Mouse (Mus musculus) cerebellum, adult 2 months (tissue): ENCODE measurements at regions not wholly inside any gene's neighbourhood (a gene's known extent, or its start where the extent isn't known, plus 50 kb on each side); places are given as distances from the start of the nearest gene placed in this dataset.

Source experiments
- DNase-seq, 2 experiments: peaks; one replicate each; pipeline ENCODE4 v3.0.0; 2021
- H3K27ac ChIP-seq: fragments of 200-500 bp; 2 replicates; pipeline ENCODE4 v1.5.1; 2012; ENCODE audit warnings: low read length, control low read depth, inconsistent platforms; ENCODE audit not compliant: insufficient read depth
- H3K27me3 ChIP-seq: fragments of 200-500 bp; 2 replicates; pipeline ENCODE4 v1.6.1; 2012; ENCODE audit warnings: inconsistent platforms, mild to moderate bottlenecking, low read length, moderate library complexity; ENCODE audit not compliant: control insufficient read depth, insufficient read depth
- H3K4me1 ChIP-seq: fragments of 200-500 bp; 2 replicates; pipeline ENCODE4 v1.6.1; 2011; ENCODE audit warnings: low read length; ENCODE audit not compliant: control insufficient read depth, insufficient read depth
- H3K4me3 ChIP-seq: fragments of 200-500 bp; replicated peaks from 2 replicates; pipeline ENCODE3; 2011; ENCODE audit warnings: mild to moderate bottlenecking, low read depth, low read length, control low read depth; ENCODE audit not compliant: insufficient read depth
- CTCF ChIP-seq: fragments of 200-500 bp; IDR thresholded peaks from 2 replicates; pipeline ENCODE4 v1.5.1; 2011; ENCODE audit warnings: low read depth, mild to moderate bottlenecking, control low read depth, low read length, moderate library complexity, borderline replicate concordance; ENCODE audit not compliant: insufficient read depth
- POLR2A ChIP-seq: fragments of 200-500 bp; IDR thresholded peaks from 2 replicates; pipeline ENCODE4 v1.6.1; 2011; ENCODE audit warnings: low read length, control low read depth, borderline replicate concordance; ENCODE audit not compliant: insufficient read depth
- WGBS: fragments of 180-500 bp; shearing (Covaris S2); methylation state at CpG from one replicate; pipeline ENCODE4 v1.1.7; 2018; 5-methylcytosine and 5-hydroxymethylcytosine counted together

GRCm38 (mm10) chr5:4697346-4698095, 60.3 kb downstream of the Fzd1 start:
- 78% methylated on average over 4 of the region's 4 CpGs for WGBS
- no peaks in the 10 kb centered on the region for H3K4me1 ChIP-seq
- DNase-seq: no peak

GRCm38 (mm10) chr5:4696701-4697100, 61.1 kb downstream of the Fzd1 start:
- Histone ChIP-seq H3K4me3 (no peak overlapping the region), H3K4me1 (no peaks in the 10 kb centered on the region), H3K27ac (no peak overlapping the region), H3K27me3 (no peaks in the 10 kb centered on the region)
- DNase-seq: no peak
- TF ChIP-seq POLR2A (no peak), CTCF (no peak)

More at GRCm38 (mm10) chr5:4697346-4698095, 60.3 kb downstream of the Fzd1 start:
- Histone ChIP-seq H3K4me3 (no peak overlapping the region), H3K27me3 (no peaks in the 10 kb centered on the region), H3K27ac (no peak overlapping the region)
- no peak for TF ChIP-seq POLR2A
- no peak for TF ChIP-seq CTCF

DNA sequence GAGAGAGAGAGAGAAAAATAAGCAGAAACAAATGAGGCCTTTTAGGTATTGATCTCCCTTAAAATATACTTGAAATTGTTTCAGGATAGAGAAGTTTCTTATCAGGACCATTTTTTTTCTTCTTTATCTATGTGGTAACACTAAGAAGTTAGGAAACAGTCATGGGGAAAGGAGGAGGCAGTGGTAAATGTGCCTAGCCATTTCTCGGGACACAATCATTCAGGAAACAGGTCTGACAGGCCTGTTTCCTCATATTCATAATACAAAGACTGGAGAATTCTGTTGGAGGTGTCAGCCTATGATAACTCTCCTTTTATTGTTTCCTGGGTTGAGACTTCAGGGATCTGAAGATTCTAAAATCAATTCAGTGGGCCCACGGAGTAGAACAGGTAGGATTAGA, 68.7 kb downstream of the Fzd1 start:
- no peak for TF ChIP-seq POLR2A
- no peak for TF ChIP-seq CTCF
- 92% methylated on average over 2 of the region's 2 CpGs for WGBS

GRCm38 (mm10) chr5:4675316-4675715, 82.5 kb downstream of the Fzd1 start:
- H3K27ac ChIP-seq: no peak overlapping the region
- no peaks in the 10 kb centered on the region for H3K4me1 ChIP-seq
- H3K4me3 ChIP-seq: no peak overlapping the region
- TF ChIP-seq CTCF: no peak
- no peak for TF ChIP-seq POLR2A
- WGBS: 98% methylated on average over 2 of the region's 2 CpGs
- no peak for DNase-seq
- H3K27me3 ChIP-seq: no peaks in the 10 kb centered on the region

More for the DNA sequence above, 68.7 kb downstream of the Fzd1 start:
- Histone ChIP-seq H3K4me3 (no peak overlapping the region), H3K4me1 (no peaks in the 10 kb centered on the region), H3K27me3 (no peaks in the 10 kb centered on the region), H3K27ac (no peak overlapping the region)
- DNase-seq: no peak

- WGBS: 48% methylated on average over 12 of the region's 12 CpGs
- H3K4me3 ChIP-seq: no peak overlapping the region
- H3K27ac ChIP-seq: no peak overlapping the region
- H3K27me3 ChIP-seq: no peaks in the 10 kb centered on the region; the same call in 1 of the 2 replicates
- TF ChIP-seq POLR2A: no peak
- no peaks in the 10 kb centered on the region; the same call in 1 of the 2 replicates for H3K4me1 ChIP-seq
- DNase-seq: peak in 1 of 2 experiments; percentile 5
Measured at GRCm38 (mm10) chr5:4666381-4666780, 91.5 kb downstream of the Fzd1 start.

GRCm38 (mm10) chr5:4665978-4666377, 91.9 kb downstream of the Fzd1 start:
- TF ChIP-seq CTCF (no peak), POLR2A (no peak)
- Histone ChIP-seq H3K27ac (no peak overlapping the region), H3K4me1 (no peaks in the 10 kb centered on the region; the same call in 1 of the 2 replicates), H3K4me3 (no peak overlapping the region), H3K27me3 (no peaks in the 10 kb centered on the region; the same call in 1 of the 2 replicates)
- DNase-seq: no peak
- WGBS: 84% methylated on average over 9 of the region's 9 CpGs

DNA sequence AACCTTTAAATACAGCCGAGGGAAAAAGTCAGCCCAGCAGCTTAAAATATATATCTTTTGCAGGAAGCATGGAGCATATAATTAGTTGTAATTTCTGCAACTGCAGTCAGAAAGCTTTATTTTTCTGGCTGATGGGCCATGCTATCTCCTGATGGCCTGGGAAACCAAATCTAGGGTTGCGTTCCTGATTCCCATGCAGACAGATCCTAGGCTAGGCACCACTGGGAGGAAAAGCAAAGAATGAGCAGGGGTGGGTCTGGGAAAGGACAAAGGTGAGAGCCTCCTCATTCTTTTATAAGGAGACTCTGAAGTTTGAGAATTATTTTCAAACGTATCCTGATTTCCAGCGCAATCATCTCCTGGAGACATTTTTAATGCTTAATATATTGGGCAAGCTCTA, 92.9 kb downstream of the Fzd1 start:
- Histone ChIP-seq H3K4me1 (no peaks in the 10 kb centered on the region; the same call in 1 of the 2 replicates), H3K27ac (no peak overlapping the region)

DNA sequence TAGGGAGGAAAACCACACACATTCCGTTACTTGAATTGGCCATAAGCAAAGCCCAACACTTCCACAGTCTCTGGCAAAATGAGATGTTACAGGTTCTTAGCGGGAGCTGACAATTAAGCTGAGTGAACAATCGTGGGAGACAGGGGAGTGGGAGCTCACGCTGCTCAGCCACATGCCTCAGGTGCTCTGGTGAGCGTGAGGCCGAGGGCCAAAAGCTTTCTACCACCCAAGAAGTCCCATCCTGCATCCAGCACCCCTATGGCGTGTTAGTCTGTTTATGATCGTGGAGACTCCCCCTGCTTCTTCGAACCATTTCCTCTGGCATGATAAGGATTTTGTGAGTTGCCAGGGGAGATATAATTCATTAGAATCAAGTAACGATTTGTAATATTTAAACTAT, 93.3 kb downstream of the Fzd1 start:
- Histone ChIP-seq H3K4me1 (no peaks in the 10 kb centered on the region; the same call in 1 of the 2 replicates), H3K27me3 (no peaks in the 10 kb centered on the region; the same call in 1 of the 2 replicates), H3K4me3 (no peak overlapping the region), H3K27ac (no peak overlapping the region)
- 16% methylated on average over 10 of the region's 10 CpGs for WGBS
- DNase-seq: peak; percentile 46 to 66
- no peak for TF ChIP-seq CTCF
- no peak for TF ChIP-seq POLR2A

More for the DNA sequence above, 92.9 kb downstream of the Fzd1 start:
- TF ChIP-seq CTCF (no peak), POLR2A (no peak)
- 60% methylated on average over 4 of the region's 4 CpGs for WGBS
- DNase-seq: no peak
- Histone ChIP-seq H3K4me3 (no peak overlapping the region), H3K27me3 (no peaks in the 10 kb centered on the region; the same call in 1 of the 2 replicates)
